Mouse (Mus musculus) lung, adult 2 months (tissue): ENCODE measurements around the gene Usf2. TPM values are rescaled to one million over a fixed set of nuclear protein-coding genes. Genes with fewer than 3 reads are reported as not detected.
"Not testable (repeated sequence)": the region's sequence is repeated elsewhere in the genome, so short reads cannot be mapped to it uniquely, and the experiment has no call there.

Experiments
- DNase-seq: peaks from one replicate; pipeline ENCODE4 v3.0.0; 2022
- H3K4me1 ChIP-seq: fragments of 200-500 bp; 2 replicates; pipeline ENCODE4 v1.6.1; 2011; ENCODE audit warnings: low read length; ENCODE audit not compliant: control insufficient read depth, insufficient read depth
- H3K4me3 ChIP-seq: fragments of 200-500 bp; replicated peaks from 2 replicates; pipeline ENCODE3; 2011; ENCODE audit warnings: low read depth, mild to moderate bottlenecking, control low read depth, low read length; ENCODE audit errors: extremely low read depth
- CTCF ChIP-seq: fragments of 200-500 bp; IDR thresholded peaks from 2 replicates; pipeline ENCODE4 v1.5.1; 2011; ENCODE audit warnings: mild to moderate bottlenecking, low read length, control low read depth; ENCODE audit not compliant: insufficient read depth
- POLR2A ChIP-seq: fragments of 200-500 bp; IDR thresholded peaks from 2 replicates; pipeline ENCODE4 v1.6.1; 2011; ENCODE audit warnings: low read depth, mild to moderate bottlenecking, control low read depth, low read length, borderline replicate concordance; ENCODE audit errors: extremely low read depth
- WGBS: fragments of 180-500 bp; shearing (Covaris S2); methylation state at CpG from one replicate; pipeline ENCODE4 v1.1.7; 2018; 5-methylcytosine and 5-hydroxymethylcytosine counted together
- polyA plus RNA-seq: library from polyadenylated mRNA; depleted of rRNA; stranded (reverse); fragments of >200 nt; gene quantifications from 2 replicates; pipeline ENCODE4 v1.2.3, GENCODE M21; 2012

The Usf2 gene
- polyA plus RNA-seq, 1 experiment, result 122 TPM

GRCm38 (mm10) chr7:30945876-30946275 is 10.7 kb downstream of the Usf2 start:
- TF ChIP-seq POLR2A (no peak), CTCF (no peak)
- no peaks in the 10 kb centered on the region for H3K4me1 ChIP-seq
- DNase-seq, result no peak
- WGBS, result 95% methylated on average over 7 of the region's 7 CpGs
- no peak overlapping the region for H3K4me3 ChIP-seq

- not testable (repeated sequence) for H3K4me1 ChIP-seq, H3K4me3 ChIP-seq, DNase-seq
- 80% methylated on average over 7 of the region's 7 CpGs for WGBS
Observed at GRCm38 (mm10) chr7:30945466-30945865, 11.1 kb downstream of the Usf2 start.

DNA sequence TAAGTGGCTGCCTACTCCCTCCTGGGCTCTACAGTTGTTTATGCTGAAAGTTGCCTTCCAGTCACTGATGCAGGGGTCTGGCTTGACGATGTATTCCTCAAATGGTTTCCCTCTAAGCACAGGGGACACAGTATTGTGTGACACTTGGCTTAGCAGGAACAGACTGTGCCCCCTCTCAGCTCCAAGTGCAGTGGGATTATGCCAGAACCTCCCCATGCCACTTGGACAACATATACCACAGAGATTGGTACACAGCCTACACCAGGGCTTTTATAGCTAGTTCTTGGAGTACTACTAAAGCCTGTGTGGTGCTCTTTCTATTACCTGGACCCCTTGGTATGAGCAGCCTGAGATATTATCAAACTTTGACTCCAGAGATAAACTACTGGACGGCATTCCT is 11.9 kb downstream of the Usf2 start:
- not testable (repeated sequence) for DNase-seq, H3K4me3 ChIP-seq, H3K4me1 ChIP-seq
- WGBS, result 52% methylated on average over 2 of the region's 2 CpGs

- DNase-seq, result no peak
- no peaks in the 10 kb centered on the region for H3K4me1 ChIP-seq
- TF ChIP-seq POLR2A (no peak), CTCF (no peak)
- H3K4me3 ChIP-seq, result no peak within 1 kb of the TSS
- WGBS, result 54% methylated on average over 9 of the region's 9 CpGs
Observed at GRCm38 (mm10) chr7:30943909-30944635, 12.5 kb downstream of the Usf2 start, which contains the start of gene Hamp. TSS of gene Hamp (minus strand) at chr7:30944032.

DNA sequence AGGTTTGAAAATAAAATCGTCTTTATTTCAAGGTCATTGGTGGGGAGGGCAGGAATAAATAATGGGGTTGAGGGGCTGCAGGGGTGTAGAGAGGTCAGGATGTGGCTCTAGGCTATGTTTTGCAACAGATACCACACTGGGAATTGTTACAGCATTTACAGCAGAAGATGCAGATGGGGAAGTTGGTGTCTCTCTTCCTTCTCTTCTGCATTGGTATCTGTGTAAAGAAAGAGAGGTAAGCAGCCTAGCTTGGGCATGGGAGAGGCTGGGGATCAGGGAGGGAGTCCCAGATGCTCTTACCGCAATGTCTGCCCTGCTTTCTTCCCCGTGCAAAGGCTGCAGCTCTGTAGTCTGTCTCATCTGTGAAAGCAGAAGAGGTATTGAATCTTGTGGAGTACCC is 14.2 kb downstream of the Usf2 start:
- not testable (repeated sequence) for H3K4me3 ChIP-seq, H3K4me1 ChIP-seq, DNase-seq
- 35% methylated on average over 3 of the region's 3 CpGs for WGBS

DNA sequence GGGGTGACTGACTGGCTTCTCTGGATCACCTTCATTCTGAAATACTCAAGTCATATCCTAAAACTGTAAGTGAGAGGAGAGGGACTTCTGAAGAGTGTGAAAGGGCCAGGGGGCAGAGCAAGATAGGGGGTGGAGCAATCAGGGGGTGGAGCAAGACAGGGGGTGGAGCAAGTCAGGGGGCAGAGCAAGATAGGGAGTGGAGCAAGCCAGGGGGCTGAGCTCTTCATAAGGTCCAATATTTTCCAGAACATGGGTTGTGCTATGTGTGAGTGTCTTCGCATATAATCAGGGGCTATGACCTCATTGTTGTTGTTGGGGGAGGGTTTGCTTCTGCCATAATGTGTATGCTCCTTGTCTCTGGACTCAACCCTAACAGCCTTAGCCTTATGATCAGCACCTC is 16.5 kb downstream of the Usf2 start:
- WGBS, result 73% methylated on average over 1 of the region's 1 CpGs
- not testable (repeated sequence) for H3K4me3 ChIP-seq, H3K4me1 ChIP-seq, DNase-seq

DNA sequence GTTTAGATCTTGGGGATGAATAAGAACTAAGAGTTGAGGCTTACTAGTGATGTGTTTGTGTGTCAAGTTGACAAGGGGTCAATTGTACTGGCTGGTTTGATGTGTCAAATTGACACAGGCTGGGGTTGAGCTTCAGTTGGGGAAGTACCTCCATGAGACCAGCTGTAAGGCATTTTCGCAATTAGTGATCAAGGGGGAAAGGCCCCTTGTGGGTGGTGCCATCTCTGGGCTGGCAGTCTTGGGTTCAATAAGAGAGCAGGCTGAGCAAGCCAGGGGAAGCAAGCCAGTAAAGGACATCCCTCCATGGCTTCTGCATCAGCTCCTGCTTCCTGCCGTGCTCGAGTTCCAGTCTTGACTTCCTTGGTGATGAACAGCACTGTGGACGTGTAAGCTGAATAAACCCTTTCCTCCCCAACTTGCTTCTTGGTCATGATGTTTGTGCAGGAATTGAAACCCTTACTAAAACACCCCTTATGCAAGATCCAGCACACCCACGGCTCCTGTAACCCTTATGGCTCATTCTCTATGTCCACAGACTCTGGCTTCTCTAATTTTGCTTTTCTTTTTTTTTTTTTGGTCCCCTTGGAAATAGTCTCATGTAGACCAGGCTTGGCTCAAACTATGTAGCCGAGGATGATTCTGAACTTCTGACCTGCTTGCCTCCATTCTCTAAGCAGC is 21.0 kb downstream of the Usf2 start:
- WGBS, result 53% methylated on average over 6 of the region's 6 CpGs
- H3K4me1 ChIP-seq, H3K4me3 ChIP-seq, DNase-seq: not testable (repeated sequence)

GRCm38 (mm10) chr7:30924581-30924980 is 32.0 kb downstream of the Usf2 start, which contains the start of gene Hamp2:
TSS of gene Hamp2 (minus strand) at chr7:30924681.
- DNase-seq, H3K4me1 ChIP-seq, H3K4me3 ChIP-seq: not testable (repeated sequence)
- 62% methylated on average over 2 of the region's 2 CpGs for whole genome bisulfite sequencing

- DNase-seq, result no peak
- no peak overlapping the region for H3K4me3 ChIP-seq
- TF ChIP-seq CTCF, result no peak
- TF ChIP-seq POLR2A, result no peak
- 44% methylated on average over 3 of the region's 3 CpGs for WGBS
- no peaks in the 10 kb centered on the region for H3K4me1 ChIP-seq
Observed at GRCm38 (mm10) chr7:30924071-30924470, 32.5 kb downstream of the Usf2 start.

DNA sequence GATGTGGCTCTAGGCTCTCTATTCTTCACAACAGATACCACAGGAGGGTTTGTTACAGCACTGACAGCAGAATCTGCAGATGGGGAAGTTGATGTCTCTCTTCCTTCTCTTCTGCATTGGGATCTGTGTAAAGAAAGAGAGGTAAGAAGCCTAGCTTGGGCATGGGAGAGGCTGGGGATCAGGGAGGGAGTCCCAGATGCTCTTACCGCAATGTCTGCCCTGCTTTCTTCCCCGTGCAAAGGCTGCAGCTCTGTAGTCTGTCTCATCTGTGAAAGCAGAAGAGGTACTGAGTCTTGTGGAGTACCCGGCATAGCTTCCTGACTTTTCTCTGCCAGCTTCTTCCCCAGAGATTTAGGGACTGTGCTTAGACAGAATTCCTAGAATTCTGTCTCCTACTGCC is 34.1 kb downstream of the Usf2 start:
- not testable (repeated sequence) for H3K4me3 ChIP-seq, H3K4me1 ChIP-seq, DNase-seq
- 39% methylated on average over 3 of the region's 3 CpGs for WGBS

- H3K4me3 ChIP-seq, result no peak overlapping the region
- 64% methylated on average over 3 of the region's 3 CpGs for WGBS
- TF ChIP-seq CTCF, result no peak
- TF ChIP-seq POLR2A, result no peak
- H3K4me1 ChIP-seq, result no peaks in the 10 kb centered on the region
- no peak for DNase-seq
Observed at GRCm38 (mm10) chr7:30920217-30920616, 36.4 kb downstream of the Usf2 start.
